Mouse (Mus musculus): ENCODE measurements around the gene Mest. TPM values are rescaled to one million over a fixed set of nuclear protein-coding genes. Genes with fewer than 3 reads are reported as not detected.
A peak's percentile ranks its signal among the peaks of the same experiment; 100 is the strongest.

Gene Mest
- total RNA-seq (2021) (10 to 100 TPM; 32.3 to 58.6 TPM), polyA plus RNA-seq (2012; rRNA removed) (209 and 411 TPM in 2 replicates)
- long read RNA-seq, transcript Mest-211 (12 exons, 2,561 nt), result major isoform, 46 of 51 reads
- long read RNA-seq, partial matches to known transcripts, result 3 of 51 reads
- long read RNA-seq, other reads (novel, unspliced or antisense), result 2 of 51 reads

- DNase-seq, result no peak
Measured at GRCm38 (mm10) chr6:30723331-30723730, at the start of gene Mest. Gene Mest (plus strand): TSS chr6:30723547.

GRCm38 (mm10) chr6:30673764-30674561 lies 49.4 kb upstream of the Mest start:
- DNase-seq, result peak; percentile 55

- DNase-seq, result peak; percentile 22
Measured at GRCm38 (mm10) chr6:30674714-30675280, 48.5 kb upstream of the Mest start.

- peak; percentile 55 for DNase-seq
Measured at GRCm38 (mm10) chr6:30675281-30675771, 48.0 kb upstream of the Mest start.

- no peak for DNase-seq
Measured at GRCm38 (mm10) chr6:30676506-30676905, 46.8 kb upstream of the Mest start.

GRCm38 (mm10) chr6:30677591-30677990 lies 45.8 kb upstream of the Mest start:
- no peak for DNase-seq

GRCm38 (mm10) chr6:30678482-30678881 lies 44.9 kb upstream of the Mest start:
- DNase-seq, result no peak

- DNase-seq, result no peak
Measured at GRCm38 (mm10) chr6:30679567-30679966, 43.8 kb upstream of the Mest start.

GRCm38 (mm10) chr6:30680442-30680841 lies 42.9 kb upstream of the Mest start:
- no peak for DNase-seq

- no peak for DNase-seq
Measured at GRCm38 (mm10) chr6:30681935-30682900, 41.1 kb upstream of the Mest start.

- DNase-seq, result no peak
Measured at GRCm38 (mm10) chr6:30684570-30684969, 38.8 kb upstream of the Mest start.

GRCm38 (mm10) chr6:30687198-30687597 lies 36.1 kb upstream of the Mest start:
- DNase-seq, result no peak

- DNase-seq, result peak; percentile 29
Measured at GRCm38 (mm10) chr6:30692826-30693225, 30.5 kb upstream of the Mest start.

- peak; percentile 98 for DNase-seq
Measured at GRCm38 (mm10) chr6:30693350-30693991, 29.9 kb upstream of the Mest start, which contains the start of gene Cep41. Gene Cep41 (minus strand): TSS chr6:30693749.

- no peak for DNase-seq
Measured at GRCm38 (mm10) chr6:30694209-30694608, 29.1 kb upstream of the Mest start.

GRCm38 (mm10) chr6:30695124-30695523 lies 28.2 kb upstream of the Mest start:
- DNase-seq, result no peak

- no peak for DNase-seq
Measured at GRCm38 (mm10) chr6:30697464-30697863, 25.9 kb upstream of the Mest start.

- no peak for DNase-seq
Measured at GRCm38 (mm10) chr6:30698036-30698435, 25.3 kb upstream of the Mest start.

- DNase-seq, result no peak
Measured at GRCm38 (mm10) chr6:30700182-30700581, 23.2 kb upstream of the Mest start.

- DNase-seq, result no peak
Measured at GRCm38 (mm10) chr6:30702881-30703280, 20.5 kb upstream of the Mest start.

GRCm38 (mm10) chr6:30703476-30703875 lies 19.9 kb upstream of the Mest start:
- DNase-seq, result no peak

Data from adrenal gland, adult 2 months (tissue).